Mouse (Mus musculus): Measurements from ENCODE around the gene Myl4. TPM values are rescaled to one million over a fixed set of nuclear protein-coding genes. Genes with fewer than 3 reads are reported as not detected.
A peak's percentile ranks its signal among the peaks of the same experiment; 100 is the strongest.
"Not testable (repeated sequence)": the region's sequence is repeated elsewhere in the genome, so short reads cannot be mapped to it uniquely, and the experiment has no call there.

Myl4 gene
- 3.4 and 5.0 TPM in 2 replicates for polyA plus RNA-seq (2012; rRNA removed)

GRCm38 (mm10) chr11:104550406-104550974, at the start of gene Myl4, which contains the start of gene Cdc27:
Gene Myl4 (plus strand): TSS chr11:104550663.
Gene Cdc27 (minus strand): TSS chr11:104550620.
- DNase-seq (ENCODE audit: low read depth): peak; percentile 99
- peak; percentile 73; the same call in 1 of the 2 replicates for TF ChIP-seq POLR2A (IDR thresholded peaks at IDR 0.05; ENCODE audit: borderline replicate concordance, extremely low read depth, insufficient read depth, insufficient read length, poor library complexity, severe bottlenecking)
- no peak for TF ChIP-seq CTCF (IDR thresholded peaks at IDR 0.05; ENCODE audit: borderline replicate concordance, extremely low read depth, insufficient read depth, insufficient read length)

GRCm38 (mm10) chr11:104508455-104508854, 42.0 kb upstream of the Myl4 start:
- no peak for TF ChIP-seq POLR2A (IDR thresholded peaks at IDR 0.05; ENCODE audit: borderline replicate concordance, extremely low read depth, insufficient read depth, insufficient read length, poor library complexity, severe bottlenecking)
- peak; percentile 4; the same call in 1 of the 2 replicates for TF ChIP-seq CTCF (IDR thresholded peaks at IDR 0.05; ENCODE audit: borderline replicate concordance, extremely low read depth, insufficient read depth, insufficient read length)
- DNase-seq (ENCODE audit: low read depth): no peak

- TF ChIP-seq CTCF (IDR thresholded peaks at IDR 0.05; ENCODE audit: borderline replicate concordance, extremely low read depth, insufficient read depth, insufficient read length) (peak; percentile 51; the same call in 1 of the 2 replicates), POLR2A (IDR thresholded peaks at IDR 0.05; ENCODE audit: borderline replicate concordance, extremely low read depth, insufficient read depth, insufficient read length, poor library complexity, severe bottlenecking) (no peak)
- peak; percentile 36 for DNase-seq (ENCODE audit: low read depth)
Measured at GRCm38 (mm10) chr11:104510606-104511005, 39.9 kb upstream of the Myl4 start.

- no peak for DNase-seq (ENCODE audit: low read depth)
- TF ChIP-seq POLR2A (IDR thresholded peaks at IDR 0.05; ENCODE audit: borderline replicate concordance, extremely low read depth, insufficient read depth, insufficient read length, poor library complexity, severe bottlenecking) (no peak), CTCF (IDR thresholded peaks at IDR 0.05; ENCODE audit: borderline replicate concordance, extremely low read depth, insufficient read depth, insufficient read length) (no peak)
Measured at GRCm38 (mm10) chr11:104512436-104512835, 38.0 kb upstream of the Myl4 start.

GRCm38 (mm10) chr11:104525935-104526334, 24.5 kb upstream of the Myl4 start:
- DNase-seq (ENCODE audit: low read depth): no peak
- TF ChIP-seq POLR2A (IDR thresholded peaks at IDR 0.05; ENCODE audit: borderline replicate concordance, extremely low read depth, insufficient read depth, insufficient read length, poor library complexity, severe bottlenecking): no peak
- TF ChIP-seq CTCF (IDR thresholded peaks at IDR 0.05; ENCODE audit: borderline replicate concordance, extremely low read depth, insufficient read depth, insufficient read length): no peak

GRCm38 (mm10) chr11:104536843-104537242, 13.6 kb upstream of the Myl4 start:
- TF ChIP-seq CTCF (IDR thresholded peaks at IDR 0.05; ENCODE audit: borderline replicate concordance, extremely low read depth, insufficient read depth, insufficient read length) (no peak), POLR2A (IDR thresholded peaks at IDR 0.05; ENCODE audit: borderline replicate concordance, extremely low read depth, insufficient read depth, insufficient read length, poor library complexity, severe bottlenecking) (no peak)
- no peak for DNase-seq (ENCODE audit: low read depth)

GRCm38 (mm10) chr11:104537945-104538555, 12.4 kb upstream of the Myl4 start:
- no peak for DNase-seq (ENCODE audit: low read depth)
- no peak for TF ChIP-seq POLR2A (IDR thresholded peaks at IDR 0.05; ENCODE audit: borderline replicate concordance, extremely low read depth, insufficient read depth, insufficient read length, poor library complexity, severe bottlenecking)
- TF ChIP-seq CTCF (IDR thresholded peaks at IDR 0.05; ENCODE audit: borderline replicate concordance, extremely low read depth, insufficient read depth, insufficient read length): no peak

GRCm38 (mm10) chr11:104539811-104540210, 10.7 kb upstream of the Myl4 start:
- DNase-seq (ENCODE audit: low read depth): no peak
- no peak for TF ChIP-seq CTCF (IDR thresholded peaks at IDR 0.05; ENCODE audit: borderline replicate concordance, extremely low read depth, insufficient read depth, insufficient read length)
- no peak for TF ChIP-seq POLR2A (IDR thresholded peaks at IDR 0.05; ENCODE audit: borderline replicate concordance, extremely low read depth, insufficient read depth, insufficient read length, poor library complexity, severe bottlenecking)

GRCm38 (mm10) chr11:104543337-104543736, 7.1 kb upstream of the Myl4 start:
- DNase-seq (ENCODE audit: low read depth): not testable (repeated sequence)

- TF ChIP-seq POLR2A (IDR thresholded peaks at IDR 0.05; ENCODE audit: borderline replicate concordance, extremely low read depth, insufficient read depth, insufficient read length, poor library complexity, severe bottlenecking) (no peak), CTCF (IDR thresholded peaks at IDR 0.05; ENCODE audit: borderline replicate concordance, extremely low read depth, insufficient read depth, insufficient read length) (no peak)
Measured at GRCm38 (mm10) chr11:104544507-104544906, 6.0 kb upstream of the Myl4 start.

GRCm38 (mm10) chr11:104547502-104547901, 3.0 kb upstream of the Myl4 start:
- DNase-seq (ENCODE audit: low read depth): no peak
- TF ChIP-seq POLR2A (IDR thresholded peaks at IDR 0.05; ENCODE audit: borderline replicate concordance, extremely low read depth, insufficient read depth, insufficient read length, poor library complexity, severe bottlenecking): no peak
- TF ChIP-seq CTCF (IDR thresholded peaks at IDR 0.05; ENCODE audit: borderline replicate concordance, extremely low read depth, insufficient read depth, insufficient read length): no peak

More at GRCm38 (mm10) chr11:104544507-104544906, 6.0 kb upstream of the Myl4 start:
- DNase-seq (ENCODE audit: low read depth): no peak
